Mouse (Mus musculus) thymus, adult 2 months (tissue): Measurements from ENCODE around the gene Akap2. TPM values are rescaled to one million over a fixed set of nuclear protein-coding genes. Genes with fewer than 3 reads are reported as not detected.

Experiments used
- DNase-seq: peaks from one replicate; pipeline ENCODE4 v3.0.0; 2021
- H3K27ac ChIP-seq: fragments of 200-500 bp; 2 replicates; pipeline ENCODE4 v1.5.1; 2012; ENCODE audit warnings: low read length, control low read depth; ENCODE audit not compliant: control insufficient read depth, insufficient read depth
- H3K27me3 ChIP-seq: fragments of 200-500 bp; 2 replicates; pipeline ENCODE4 v1.6.1; 2012; ENCODE audit warnings: mild to moderate bottlenecking, low read length, moderate library complexity, mixed read lengths; ENCODE audit not compliant: control insufficient read depth, insufficient read depth
- H3K36me3 ChIP-seq: fragments of 200-500 bp; 2 replicates; pipeline ENCODE4 v1.6.1; 2012; ENCODE audit warnings: mild to moderate bottlenecking, low read length, moderate library complexity; ENCODE audit not compliant: control insufficient read depth, insufficient read depth
- H3K4me1 ChIP-seq: fragments of 200-500 bp; replicated peaks from 2 replicates; pipeline ENCODE4 v1.6.1; 2012; ENCODE audit warnings: low read length; ENCODE audit not compliant: control insufficient read depth, insufficient read depth
- H3K4me3 ChIP-seq: fragments of 200-500 bp; 2 replicates; pipeline ENCODE4 v1.5.1; 2012; ENCODE audit warnings: mild to moderate bottlenecking, low read length, control low read depth, moderate library complexity; ENCODE audit not compliant: control insufficient read depth, insufficient read depth
- CTCF ChIP-seq: fragments of 200-500 bp; IDR thresholded peaks from 2 replicates; pipeline ENCODE4 v1.5.1; 2012; ENCODE audit warnings: mild to moderate bottlenecking, control low read depth, low read length, moderate library complexity, borderline replicate concordance; ENCODE audit not compliant: control insufficient read depth, poor library complexity, insufficient read depth; ENCODE audit errors: extremely low read depth
- POLR2A ChIP-seq: fragments of 200-500 bp; IDR thresholded peaks from 2 replicates; pipeline ENCODE4 v1.6.1; 2012; ENCODE audit warnings: mild to moderate bottlenecking, low read length, control low read depth, moderate library complexity; ENCODE audit not compliant: control insufficient read depth, poor library complexity, insufficient read depth; ENCODE audit errors: extremely low read depth
- WGBS: fragments of 180-500 bp; shearing (Covaris S2); methylation state at CpG from one replicate; pipeline ENCODE4 v1.1.7; 2018; 5-methylcytosine and 5-hydroxymethylcytosine counted together
- polyA plus RNA-seq: library from polyadenylated mRNA; depleted of rRNA; stranded (reverse); fragments of >200 nt; gene quantifications from 2 replicates; pipeline ENCODE4 v1.2.3, GENCODE M21; 2012

Gene Akap2
- polyA plus RNA-seq, 1 experiment = 99.2 TPM

DNA sequence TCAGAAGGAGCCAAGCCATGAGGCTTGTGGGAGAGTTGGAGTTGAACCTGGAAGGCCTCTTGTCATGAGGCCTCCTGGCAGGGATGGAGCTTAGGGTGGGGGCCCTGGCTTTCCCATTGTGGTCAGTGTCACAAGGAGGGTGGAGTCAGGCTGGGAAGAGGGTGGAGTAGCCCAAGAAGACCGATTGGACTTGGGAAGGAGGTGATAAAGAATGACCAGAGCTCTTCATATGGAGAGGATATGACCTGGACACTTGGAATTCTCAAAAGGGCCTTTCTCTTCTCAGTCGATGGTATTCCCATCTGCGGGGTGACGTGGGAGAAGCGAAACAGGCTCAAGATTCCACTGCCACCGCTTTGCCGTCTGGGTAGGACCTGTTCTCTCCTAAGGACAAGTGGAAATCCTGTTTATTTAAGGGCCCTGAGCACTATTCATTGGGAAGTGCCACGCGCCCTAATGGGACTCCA lies 38.4 kb upstream of the Akap2 start:
- no peak overlapping the region for H3K4me3 ChIP-seq
- H3K4me1 ChIP-seq = peaks cover 22% of the 10 kb centered on the region
- H3K27me3 ChIP-seq = no peaks in the 10 kb centered on the region
- no peak overlapping the region for H3K27ac ChIP-seq
- DNase-seq = no peak
- H3K36me3 ChIP-seq = no peaks in the 10 kb centered on the region
- TF ChIP-seq POLR2A = no peak
- no peak for TF ChIP-seq CTCF
- WGBS = 94% methylated on average over 9 of the region's 9 CpGs

DNA sequence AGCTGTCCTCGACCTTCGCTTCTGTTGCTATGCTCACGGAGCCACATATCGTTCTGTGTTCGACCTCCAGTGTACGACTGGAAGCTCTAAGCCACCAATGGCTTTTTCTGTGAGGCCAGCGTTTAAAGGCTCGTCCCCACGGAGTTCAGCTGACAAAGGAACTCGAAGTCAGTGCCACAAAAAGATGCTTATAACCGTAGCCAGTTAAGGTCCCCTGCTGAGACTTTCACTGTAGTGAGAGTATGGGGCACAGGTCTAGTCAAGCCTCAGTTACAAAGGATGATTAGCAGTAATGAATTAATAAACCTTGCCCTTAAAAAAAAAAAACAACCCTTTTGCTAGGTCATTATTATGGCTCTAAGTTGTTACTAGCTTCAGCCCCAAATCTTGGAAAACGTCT lies 37.3 kb upstream of the Akap2 start:
- Histone ChIP-seq H3K4me1 (peaks cover 11% of the 10 kb centered on the region), H3K27ac (no peak overlapping the region), H3K36me3 (no peaks in the 10 kb centered on the region), H3K4me3 (no peak overlapping the region), H3K27me3 (no peaks in the 10 kb centered on the region)
- TF ChIP-seq POLR2A (no peak), CTCF (no peak)
- WGBS = 96% methylated on average over 12 of the region's 12 CpGs
- no peak for DNase-seq

DNA sequence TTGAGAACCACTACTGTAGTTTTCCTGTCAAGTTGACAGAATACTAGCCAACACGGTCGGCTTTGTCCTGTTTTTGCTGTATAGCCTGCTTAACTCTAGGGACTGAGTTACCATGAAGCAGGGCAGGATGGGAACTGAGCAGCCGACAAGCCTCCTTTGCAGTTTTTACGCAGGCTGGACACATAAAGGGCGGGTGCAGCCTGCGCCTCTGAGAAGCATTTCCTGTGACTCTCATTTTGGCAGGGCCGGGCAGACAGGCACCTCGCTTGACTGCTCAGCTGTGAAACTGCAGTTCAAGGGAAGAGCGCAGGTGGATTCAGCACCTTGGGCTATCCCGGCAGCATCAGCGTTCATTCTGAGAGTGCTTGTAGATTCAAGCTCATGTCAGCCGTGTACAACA lies 35.9 kb upstream of the Akap2 start:
- peaks cover 7% of the 10 kb centered on the region for H3K4me1 ChIP-seq
- WGBS = 17% methylated on average over 12 of the region's 12 CpGs
- H3K4me3 ChIP-seq = no peak overlapping the region
- H3K27me3 ChIP-seq = no peaks in the 10 kb centered on the region
- peak; percentile 73 for DNase-seq
- H3K36me3 ChIP-seq = no peaks in the 10 kb centered on the region
- TF ChIP-seq CTCF (no peak), POLR2A (no peak)
- H3K27ac ChIP-seq = no peak overlapping the region

DNA sequence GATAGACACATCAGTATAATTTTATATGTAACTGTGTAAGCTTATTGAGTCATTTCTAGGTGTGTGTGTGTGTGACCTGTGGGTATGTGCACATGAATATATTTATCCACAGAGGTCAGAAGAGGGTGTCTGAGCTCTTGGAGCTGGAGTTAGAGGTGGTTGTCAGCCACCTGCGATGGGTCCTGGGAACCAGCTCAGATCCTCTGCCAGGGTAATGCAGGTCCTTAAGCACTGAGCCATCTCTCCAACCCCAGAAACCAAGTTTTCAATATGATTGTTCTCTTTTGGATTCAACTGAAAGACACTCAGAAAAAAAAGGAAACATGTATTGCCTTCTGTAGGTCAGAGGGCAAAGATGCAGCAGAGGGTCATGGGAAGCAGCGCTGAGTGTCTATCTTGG lies 35.1 kb upstream of the Akap2 start:
- WGBS = 96% methylated on average over 2 of the region's 2 CpGs
- Histone ChIP-seq H3K36me3 (no peaks in the 10 kb centered on the region), H3K27ac (no peak overlapping the region), H3K4me1 (peaks cover 7% of the 10 kb centered on the region), H3K4me3 (no peak overlapping the region), H3K27me3 (no peaks in the 10 kb centered on the region)
- DNase-seq = no peak
- TF ChIP-seq POLR2A = no peak
- no peak for TF ChIP-seq CTCF

DNA sequence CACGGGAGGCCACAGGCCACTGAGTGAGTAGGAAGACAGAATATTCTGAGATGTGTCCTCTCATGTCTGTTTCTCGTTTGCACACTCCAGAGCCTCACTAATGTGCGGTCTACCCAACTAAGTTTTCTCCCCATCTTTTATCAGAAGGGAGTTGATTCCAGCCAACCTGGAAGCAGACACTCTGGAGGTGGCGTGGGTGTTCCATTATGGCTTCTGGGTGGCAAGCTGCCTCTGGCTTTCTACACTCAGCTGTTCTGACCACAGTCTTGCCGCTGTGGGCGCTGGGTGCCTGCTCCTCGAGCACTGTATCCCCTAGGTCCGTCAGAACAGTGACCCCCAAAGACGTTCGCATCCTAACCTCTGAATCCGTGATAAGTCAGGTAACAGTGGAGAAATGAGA lies 34.5 kb upstream of the Akap2 start:
- DNase-seq = no peak
- peaks cover 7% of the 10 kb centered on the region for H3K4me1 ChIP-seq
- H3K36me3 ChIP-seq = no peaks in the 10 kb centered on the region
- no peak for TF ChIP-seq CTCF
- no peak for TF ChIP-seq POLR2A
- no peaks in the 10 kb centered on the region for H3K27me3 ChIP-seq
- H3K27ac ChIP-seq = no peak overlapping the region
- 91% methylated on average over 11 of the region's 11 CpGs for WGBS
- no peak overlapping the region for H3K4me3 ChIP-seq

DNA sequence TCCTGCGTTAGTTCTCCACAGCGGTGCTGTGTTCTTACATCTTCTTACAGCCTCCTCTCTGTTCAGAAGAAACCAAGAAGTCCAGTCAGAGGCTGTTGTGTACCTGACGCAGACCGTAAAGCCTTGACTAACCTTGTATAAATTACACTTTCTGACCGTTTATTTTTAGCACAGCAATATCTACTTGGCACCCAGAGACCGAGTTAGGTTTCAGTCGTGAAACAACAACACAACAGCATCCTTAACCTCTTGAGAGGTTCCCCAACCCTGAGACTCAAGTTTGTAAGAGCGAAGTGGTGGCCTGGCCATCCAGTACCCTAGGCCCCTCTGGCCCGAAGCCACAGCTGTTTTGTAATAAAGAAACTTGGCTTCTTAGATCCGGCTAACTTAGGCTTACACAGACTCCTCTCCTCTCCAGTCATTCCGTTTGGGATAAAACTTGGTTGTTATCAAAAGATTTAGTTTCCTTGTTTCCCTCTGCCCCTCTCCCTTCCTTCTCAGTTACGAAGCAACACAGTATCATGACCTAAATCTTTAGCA lies 32.7 kb upstream of the Akap2 start:
- 89% methylated on average over 12 of the region's 12 CpGs for WGBS
- H3K27me3 ChIP-seq = no peaks in the 10 kb centered on the region
- H3K4me1 ChIP-seq = peaks cover 7% of the 10 kb centered on the region
- no peak overlapping the region for H3K27ac ChIP-seq
- no peaks in the 10 kb centered on the region for H3K36me3 ChIP-seq
- no peak overlapping the region for H3K4me3 ChIP-seq
- TF ChIP-seq CTCF (no peak), POLR2A (no peak)
- DNase-seq = no peak

DNA sequence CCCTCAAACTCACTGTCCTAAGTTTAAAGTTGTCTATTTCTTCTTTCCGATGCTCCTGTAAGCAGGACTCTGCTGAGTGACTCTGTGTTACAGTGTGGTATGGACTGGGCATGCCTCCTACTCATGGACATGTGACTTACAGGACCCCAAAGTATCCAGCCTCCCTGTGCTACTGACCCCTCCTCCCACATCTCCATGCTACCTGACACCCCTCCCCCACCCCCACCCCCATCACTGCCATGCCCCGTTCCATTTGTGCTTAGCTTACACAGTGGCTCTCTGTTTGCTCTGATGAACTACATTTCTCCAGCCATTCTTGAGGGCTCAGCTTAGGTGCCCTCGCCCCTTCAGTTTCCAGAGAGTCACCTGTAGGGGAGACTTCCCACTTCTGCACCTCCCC lies 30.7 kb upstream of the Akap2 start:
- H3K27me3 ChIP-seq = no peaks in the 10 kb centered on the region
- no peaks in the 10 kb centered on the region for H3K36me3 ChIP-seq
- no peak overlapping the region for H3K4me3 ChIP-seq
- H3K27ac ChIP-seq = no peak overlapping the region
- no peak for DNase-seq
- H3K4me1 ChIP-seq = peaks cover 3% of the 10 kb centered on the region
- TF ChIP-seq POLR2A = no peak
- no peak for TF ChIP-seq CTCF
- WGBS = 92% methylated on average over 3 of the region's 3 CpGs
